Mouse (Mus musculus) embryonic facial prominence, embryonic 10.5 days (tissue): Measurements from ENCODE around the gene Teddm2. TPM values are rescaled to one million over a fixed set of nuclear protein-coding genes. Genes with fewer than 3 reads are reported as not detected.
"Not testable (repeated sequence)": the region's sequence is repeated elsewhere in the genome, so short reads cannot be mapped to it uniquely, and the experiment has no call there.

ENCODE experiments used
- DNase-seq: peaks from one replicate; pipeline ENCODE4 v3.0.0-alpha.2; 2017; ENCODE audit warnings: low spot score
- H3K27ac ChIP-seq: fragments of 300-500 bp; sonication (generic); replicated peaks from 2 replicates; pipeline ENCODE4 v1.5.1; 2016; ENCODE audit warnings: mild to moderate bottlenecking
- H3K27me3 ChIP-seq: fragments of 300-500 bp; sonication (generic); replicated peaks from 2 replicates; pipeline ENCODE4 v1.6.1; 2016; ENCODE audit warnings: low read depth, mild to moderate bottlenecking; ENCODE audit not compliant: poor library complexity, severe bottlenecking
- H3K36me3 ChIP-seq: fragments of 300-500 bp; sonication (generic); replicated peaks from 2 replicates; pipeline ENCODE4 v1.6.1; 2016; ENCODE audit warnings: mild to moderate bottlenecking, moderate library complexity
- H3K4me1 ChIP-seq: fragments of 300-500 bp; sonication (generic); 2 replicates; pipeline ENCODE4 v1.6.1; 2016
- H3K4me3 ChIP-seq: fragments of 300-500 bp; sonication (generic); 2 replicates; pipeline ENCODE4 v1.5.1; 2016; ENCODE audit warnings: mild to moderate bottlenecking, moderate library complexity
- H3K9me3 ChIP-seq: fragments of 300-500 bp; sonication (generic); 2 replicates; pipeline ENCODE4 v1.6.1; 2016; ENCODE audit warnings: mild to moderate bottlenecking
- WGBS: fragments of 180-500 bp; shearing (Covaris S2); methylation state at CpG from one replicate; pipeline ENCODE4 v1.1.7; 2016; 5-methylcytosine and 5-hydroxymethylcytosine counted together
- polyA plus RNA-seq: library from polyadenylated mRNA; unstranded; fragments of >200 nt; fragmentation: Nextera tagmentation; extraction: Ambion mirVana; gene quantifications from 2 replicates; pipeline ENCODE4 v1.2.1, GENCODE M21; 2016

Gene Teddm2
- polyA plus RNA-seq, 1 experiment from 2014 or later: 0.45 TPM

GRCm38 (mm10) chr1:153900381-153900780 lies 353 bp upstream of the Teddm2 start:
- peaks cover 40% of the 10 kb centered on the region for H3K4me1 ChIP-seq
- WGBS: under 1% methylated on average over 36 of the region's 36 CpGs

GRCm38 (mm10) chr1:153898989-153899730 lies 868 bp downstream of the Teddm2 start:
- peaks cover 17% of the 10 kb centered on the region for H3K36me3 ChIP-seq
- no peaks in the 10 kb centered on the region for H3K27me3 ChIP-seq
- H3K4me3 ChIP-seq: peak overlapping the region; percentile 88
- H3K4me1 ChIP-seq: peaks cover 40% of the 10 kb centered on the region
- WGBS: 19% methylated on average over 22 of the region's 22 CpGs
- DNase-seq: no peak
- peak overlapping the region; percentile 97 for H3K27ac ChIP-seq
- no peaks in the 10 kb centered on the region for H3K9me3 ChIP-seq

More at GRCm38 (mm10) chr1:153900381-153900780, 353 bp upstream of the Teddm2 start:
- Histone ChIP-seq H3K27me3 (no peaks in the 10 kb centered on the region), H3K27ac (peak overlapping the region; percentile 97), H3K36me3 (peaks cover 29% of the 10 kb centered on the region), H3K4me3 (peak overlapping the region; percentile 88), H3K9me3 (no peaks in the 10 kb centered on the region)
- no peak for DNase-seq

DNA sequence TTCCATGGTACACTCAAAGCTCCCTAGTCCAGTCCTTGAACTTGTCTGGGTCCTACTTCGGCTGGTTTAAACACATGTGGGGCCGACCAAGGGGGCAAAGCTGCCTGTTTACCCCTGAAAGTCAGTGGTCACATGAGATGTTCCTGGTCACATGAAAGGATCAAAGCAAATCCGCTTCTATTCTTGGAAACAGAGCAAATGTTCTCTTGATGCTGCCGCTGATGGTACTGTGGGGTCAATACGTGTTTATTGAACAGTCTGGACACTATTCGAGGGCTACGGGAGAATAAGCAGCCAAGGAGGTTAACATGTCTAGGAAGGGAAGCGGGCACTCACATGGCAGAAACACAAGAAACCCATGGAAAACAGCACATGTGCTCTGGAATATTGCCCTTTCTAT lies 2.8 kb downstream of the Teddm2 start:
- WGBS: 86% methylated on average over 8 of the region's 8 CpGs
- H3K27ac ChIP-seq: no peak overlapping the region
- H3K9me3 ChIP-seq: no peaks in the 10 kb centered on the region
- H3K36me3 ChIP-seq: no peaks in the 10 kb centered on the region
- DNase-seq: no peak
- no peaks in the 10 kb centered on the region; the same call in 1 of the 2 replicates for H3K27me3 ChIP-seq
- peaks cover 26% of the 10 kb centered on the region for H3K4me1 ChIP-seq
- no peak overlapping the region for H3K4me3 ChIP-seq

DNA sequence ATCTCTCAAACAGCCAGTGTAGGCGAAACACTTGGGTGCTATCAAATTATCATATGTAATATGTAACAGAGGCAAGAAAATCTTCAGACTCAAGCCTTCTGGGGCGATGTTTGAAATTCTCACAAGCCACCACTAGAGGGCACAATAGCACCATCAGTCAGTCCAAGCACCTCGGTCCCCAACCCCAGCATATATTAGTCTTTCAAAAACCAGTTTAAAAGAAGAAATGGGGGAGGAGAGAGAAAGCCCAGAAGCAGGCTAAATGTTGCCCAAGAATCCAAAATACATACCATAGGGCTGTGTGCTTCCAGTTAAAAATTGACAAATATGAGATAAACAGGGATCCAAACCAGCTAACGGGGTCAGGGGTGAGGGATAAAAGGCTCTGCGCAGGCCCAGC lies 5.0 kb downstream of the Teddm2 start:
- no peaks in the 10 kb centered on the region; the same call in 1 of the 2 replicates for H3K27me3 ChIP-seq
- H3K9me3 ChIP-seq: no peaks in the 10 kb centered on the region
- no peak overlapping the region for H3K27ac ChIP-seq
- DNase-seq: peak; percentile 74
- 36% methylated on average over 5 of the region's 5 CpGs for WGBS
- H3K4me3 ChIP-seq: no peak overlapping the region
- no peaks in the 10 kb centered on the region for H3K36me3 ChIP-seq
- peaks cover 16% of the 10 kb centered on the region for H3K4me1 ChIP-seq

DNA sequence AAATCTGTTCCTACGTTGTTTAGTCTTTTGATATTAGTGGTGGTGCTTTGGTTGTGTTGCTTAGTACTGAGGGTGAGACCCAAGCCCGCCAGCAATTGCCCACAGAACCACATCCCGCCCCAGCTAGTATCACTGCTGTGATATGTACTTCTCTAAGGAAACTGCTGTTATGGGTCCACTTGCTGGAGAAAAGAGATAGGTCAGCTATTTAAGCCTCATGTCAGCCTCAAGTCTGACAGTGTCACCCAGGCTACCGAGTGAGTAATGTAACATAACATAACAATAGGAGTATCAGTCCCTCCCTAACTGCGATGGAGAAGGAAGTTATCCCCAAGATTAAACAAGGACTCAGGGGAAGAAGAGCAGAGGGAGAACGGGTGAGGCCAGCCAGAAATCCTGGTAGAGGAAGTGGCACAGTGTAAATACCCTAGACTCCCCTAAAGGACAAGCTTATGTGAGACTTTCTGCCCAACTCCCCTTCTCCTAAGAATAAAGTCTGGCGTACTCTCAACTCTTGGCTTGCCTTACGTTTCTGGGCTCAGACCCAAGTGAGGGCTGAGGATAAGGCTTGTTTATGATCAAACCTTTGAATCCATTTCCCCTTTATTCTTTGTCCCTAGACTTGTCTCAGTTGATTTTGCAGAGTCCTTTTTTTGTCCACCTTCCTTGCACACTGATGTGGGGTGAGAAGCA lies 5.7 kb downstream of the Teddm2 start:
- H3K4me3 ChIP-seq: no peak overlapping the region
- H3K4me1 ChIP-seq: peaks cover 12% of the 10 kb centered on the region
- no peak overlapping the region for H3K27ac ChIP-seq
- H3K9me3 ChIP-seq: no peaks in the 10 kb centered on the region
- no peaks in the 10 kb centered on the region; the same call in 1 of the 2 replicates for H3K27me3 ChIP-seq
- 69% methylated on average over 8 of the region's 8 CpGs for WGBS
- DNase-seq: no peak
- H3K36me3 ChIP-seq: no peaks in the 10 kb centered on the region

- DNase-seq: no peak
- Histone ChIP-seq H3K9me3 (no peaks in the 10 kb centered on the region), H3K36me3 (no peaks in the 10 kb centered on the region), H3K4me1 (peaks cover 6% of the 10 kb centered on the region; the same call in 1 of the 2 replicates), H3K27ac (no peak overlapping the region), H3K27me3 (no peaks in the 10 kb centered on the region; the same call in 1 of the 2 replicates), H3K4me3 (no peak overlapping the region)
- 79% methylated on average over 2 of the region's 2 CpGs for WGBS
These were observed 6.3 kb downstream of the Teddm2 start for GRCm38 (mm10) chr1:153893746-153894145.

GRCm38 (mm10) chr1:153891442-153891841 lies 8.6 kb downstream of the Teddm2 start, which contains the start of gene Teddm1a:
Teddm1a (plus strand) TSS chr1:153891742.
- Histone ChIP-seq H3K4me1 (0 out of 2 replicates have a peak, but pooled peaks cover 5% of the 10 kb centered on the region), H3K27ac (no peak within 1 kb of the TSS), H3K36me3 (no peaks in the 10 kb centered on the region), H3K9me3 (no peaks in the 10 kb centered on the region), H3K27me3 (no peaks in the 10 kb centered on the region; the same call in 1 of the 2 replicates), H3K4me3 (no peak within 1 kb of the TSS)
- WGBS: 66% methylated on average over 4 of the region's 4 CpGs
- no peak for DNase-seq

GRCm38 (mm10) chr1:153890121-153890520 lies 9.9 kb downstream of the Teddm2 start:
- WGBS: 93% methylated on average over 10 of the region's 10 CpGs
- no peak for DNase-seq
- no peak overlapping the region for H3K4me3 ChIP-seq
- H3K4me1 ChIP-seq: peaks cover 10% of the 10 kb centered on the region; the same call in 1 of the 2 replicates
- H3K27ac ChIP-seq: no peak overlapping the region
- no peaks in the 10 kb centered on the region for H3K9me3 ChIP-seq
- H3K36me3 ChIP-seq: no peaks in the 10 kb centered on the region
- H3K27me3 ChIP-seq: no peaks in the 10 kb centered on the region; the same call in 1 of the 2 replicates

DNA sequence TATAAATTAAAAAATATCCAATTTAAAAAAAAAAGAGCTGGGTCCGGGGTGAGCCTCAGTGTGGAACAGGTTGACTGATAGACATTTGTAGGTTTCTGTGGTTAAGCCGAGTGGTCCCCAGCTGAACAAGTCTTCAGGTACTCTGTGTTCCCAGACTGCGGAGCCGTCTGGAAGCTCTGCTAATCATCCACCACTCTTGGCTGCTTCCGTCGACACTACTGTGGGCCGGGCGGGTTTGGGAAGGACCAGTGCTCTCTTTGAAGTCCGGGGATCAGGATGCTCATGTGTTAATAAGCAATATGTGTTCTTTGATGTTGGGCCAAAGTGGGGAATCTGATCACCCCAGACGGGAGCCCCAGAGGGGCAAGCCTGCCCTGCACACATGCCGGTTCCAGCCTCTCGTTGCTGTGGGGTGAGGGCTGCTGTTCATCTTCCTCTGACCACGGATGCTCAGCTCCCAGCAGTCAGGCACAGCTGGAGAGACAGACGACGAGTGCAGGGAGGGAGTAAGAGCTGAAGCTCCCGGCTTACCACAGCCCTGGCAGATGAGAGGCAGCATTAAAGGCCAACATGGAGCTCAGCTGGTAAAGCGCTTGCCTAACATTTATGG lies 13.9 kb downstream of the Teddm2 start:
- 45% methylated on average over 17 of the region's 17 CpGs for WGBS
- Histone ChIP-seq H3K9me3 (no peaks in the 10 kb centered on the region), H3K4me1 (peaks cover 6% of the 10 kb centered on the region; the same call in 1 of the 2 replicates), H3K27ac (no peak overlapping the region), H3K4me3 (no peak overlapping the region), H3K36me3 (no peaks in the 10 kb centered on the region), H3K27me3 (no peaks in the 10 kb centered on the region)
- DNase-seq: peak; percentile 15

DNA sequence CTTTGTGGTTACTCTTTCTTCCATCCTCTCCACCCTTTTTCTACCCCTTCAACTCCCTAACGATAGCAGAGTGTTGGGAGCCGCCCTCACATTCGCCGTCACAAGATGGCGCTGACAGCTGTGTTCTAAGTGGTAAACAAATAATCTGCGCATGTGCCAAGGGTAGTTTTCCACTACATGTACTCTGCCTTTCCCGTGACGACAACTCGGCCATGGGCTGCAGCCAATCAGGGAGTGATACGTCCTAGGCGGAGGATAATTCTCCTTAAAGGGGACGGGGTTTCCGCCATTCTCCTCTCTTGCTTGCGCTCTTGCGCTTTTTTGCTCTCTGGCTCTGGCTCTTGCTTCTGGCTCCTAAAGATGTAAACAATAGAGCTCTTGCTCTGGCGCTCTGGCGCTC lies 19.6 kb downstream of the Teddm2 start:
- H3K36me3 ChIP-seq, H3K4me1 ChIP-seq, H3K27me3 ChIP-seq, H3K27ac ChIP-seq, DNase-seq, H3K9me3 ChIP-seq, H3K4me3 ChIP-seq: not testable (repeated sequence)
- WGBS: 98% methylated on average over 17 of the region's 17 CpGs

- Histone ChIP-seq H3K9me3 (no peaks in the 10 kb centered on the region), H3K27ac (no peak within 1 kb of the TSS), H3K4me1 (no peaks in the 10 kb centered on the region), H3K4me3 (no peak within 1 kb of the TSS), H3K36me3 (no peaks in the 10 kb centered on the region), H3K27me3 (no peaks in the 10 kb centered on the region)
- no peak for DNase-seq
- WGBS: 90% methylated on average over 6 of the region's 6 CpGs
These were observed 26.0 kb downstream of the Teddm2 start, which contains the start of gene Teddm1b for GRCm38 (mm10) chr1:153874045-153874444. Teddm1b (plus strand) TSS chr1:153874345.

DNA sequence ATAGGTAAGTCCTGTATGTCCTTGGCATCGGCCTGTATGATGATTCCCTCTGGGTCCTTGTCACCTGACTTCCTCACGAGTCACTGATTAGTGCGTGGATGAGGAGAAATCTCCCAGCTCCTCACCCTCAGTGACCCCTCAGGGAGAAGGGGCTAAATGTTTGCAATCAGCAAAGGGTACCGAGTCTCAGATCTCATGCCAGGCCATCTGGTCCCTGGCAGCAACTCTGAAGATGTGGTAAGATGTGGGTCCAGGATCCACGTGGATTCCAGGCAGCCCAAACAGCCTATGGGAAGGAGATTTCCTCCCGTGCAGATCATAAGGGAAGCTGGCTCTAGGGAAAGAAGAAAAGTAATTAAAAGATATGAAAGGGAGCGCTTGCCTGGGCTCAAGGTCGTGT lies 44.1 kb downstream of the Teddm2 start:
- Histone ChIP-seq H3K27ac (no peak overlapping the region), H3K27me3 (no peaks in the 10 kb centered on the region), H3K4me1 (no peaks in the 10 kb centered on the region), H3K4me3 (no peak overlapping the region), H3K9me3 (no peaks in the 10 kb centered on the region), H3K36me3 (no peaks in the 10 kb centered on the region)
- DNase-seq: no peak
- WGBS: 88% methylated on average over 8 of the region's 8 CpGs
